Mouse (Mus musculus): ENCODE results near the gene Ppm1h. TPM values are rescaled to one million over a fixed set of nuclear protein-coding genes. Genes with fewer than 3 reads are reported as not detected.

Gene Ppm1h
- polyA plus RNA-seq, 1 experiment from 2014 or later: 3.6 TPM

- H3K9me3 ChIP-seq (ENCODE audit: control insufficient read depth, low read length): no peaks in the 10 kb centered on the region
- H3K4me1 ChIP-seq (replicated peaks; ENCODE audit: control insufficient read depth, insufficient read depth, low read length): peaks cover 10% of the 10 kb centered on the region
- H3K36me3 ChIP-seq (ENCODE audit: control insufficient read depth, insufficient read depth, low read length): no peaks in the 10 kb centered on the region
- H3K4me2 ChIP-seq (ENCODE audit: low read depth, low read length, severe bottlenecking): no peak overlapping the region
- DNase-seq (ENCODE audit: low spot score) (no peak), ATAC-seq (replicated peaks; ENCODE audit: low FRiP score) (no peak)
- H3K27ac ChIP-seq (ENCODE audit: low read depth, low read length): no peak overlapping the region
- no peak overlapping the region for H3K9ac ChIP-seq (ENCODE audit: low read length)
- WGBS: 70% methylated on average over 12 of the region's 12 CpGs
- H3K4me3 ChIP-seq (ENCODE audit: low read depth, low read length): no peak overlapping the region
- H3K27me3 ChIP-seq (ENCODE audit: control insufficient read depth, insufficient read depth, low read length): no peaks in the 10 kb centered on the region
Observed at GRCm38 (mm10) chr10:122715856-122716255, 37.3 kb downstream of the Ppm1h start.

GRCm38 (mm10) chr10:122716286-122716685, 37.7 kb downstream of the Ppm1h start:
- no peaks in the 10 kb centered on the region for H3K9me3 ChIP-seq (ENCODE audit: control insufficient read depth, low read length)
- no peak for DNase-seq (ENCODE audit: low spot score)
- H3K4me3 ChIP-seq (ENCODE audit: low read depth, low read length): no peak overlapping the region
- H3K4me1 ChIP-seq (replicated peaks; ENCODE audit: control insufficient read depth, insufficient read depth, low read length): peaks cover 10% of the 10 kb centered on the region
- no peak overlapping the region for H3K9ac ChIP-seq (ENCODE audit: low read length)
- no peaks in the 10 kb centered on the region for H3K36me3 ChIP-seq (ENCODE audit: control insufficient read depth, insufficient read depth, low read length)
- H3K4me2 ChIP-seq (ENCODE audit: low read depth, low read length, severe bottlenecking): no peak overlapping the region
- no peaks in the 10 kb centered on the region for H3K27me3 ChIP-seq (ENCODE audit: control insufficient read depth, insufficient read depth, low read length)
- WGBS: 48% methylated on average over 8 of the region's 8 CpGs
- H3K27ac ChIP-seq (ENCODE audit: low read depth, low read length): no peak overlapping the region
- ATAC-seq (replicated peaks; ENCODE audit: low FRiP score): no peak

GRCm38 (mm10) chr10:122716739-122717474, 38.3 kb downstream of the Ppm1h start:
- Histone ChIP-seq H3K4me2 (ENCODE audit: low read depth, low read length, severe bottlenecking) (no peak overlapping the region), H3K27ac (ENCODE audit: low read depth, low read length) (no peak overlapping the region), H3K4me1 (replicated peaks; ENCODE audit: control insufficient read depth, insufficient read depth, low read length) (peaks cover 7% of the 10 kb centered on the region; the same call in 1 of the 2 replicates), H3K4me3 (ENCODE audit: low read depth, low read length) (no peak overlapping the region), H3K36me3 (ENCODE audit: control insufficient read depth, insufficient read depth, low read length) (no peaks in the 10 kb centered on the region), H3K9me3 (ENCODE audit: control insufficient read depth, low read length) (no peaks in the 10 kb centered on the region), H3K9ac (ENCODE audit: low read length) (no peak overlapping the region), H3K27me3 (ENCODE audit: control insufficient read depth, insufficient read depth, low read length) (no peaks in the 10 kb centered on the region)
- DNase-seq (ENCODE audit: low spot score) (no peak), ATAC-seq (replicated peaks; ENCODE audit: low FRiP score) (peak; percentile 53)
- WGBS: 51% methylated on average over 14 of the region's 14 CpGs

- DNase-seq (ENCODE audit: low spot score) (peak; percentile 58), ATAC-seq (replicated peaks; ENCODE audit: low FRiP score) (peak; percentile 68)
- Histone ChIP-seq H3K36me3 (ENCODE audit: control insufficient read depth, insufficient read depth, low read length) (no peaks in the 10 kb centered on the region), H3K9me3 (ENCODE audit: control insufficient read depth, low read length) (no peaks in the 10 kb centered on the region), H3K4me2 (ENCODE audit: low read depth, low read length, severe bottlenecking) (peak overlapping the region; percentile 3; the same call in 1 of the 2 replicates), H3K27me3 (ENCODE audit: control insufficient read depth, insufficient read depth, low read length) (no peaks in the 10 kb centered on the region), H3K4me1 (replicated peaks; ENCODE audit: control insufficient read depth, insufficient read depth, low read length) (peaks cover 7% of the 10 kb centered on the region; the same call in 1 of the 2 replicates), H3K9ac (ENCODE audit: low read length) (no peak overlapping the region), H3K27ac (ENCODE audit: low read depth, low read length) (no peak overlapping the region), H3K4me3 (ENCODE audit: low read depth, low read length) (no peak overlapping the region)
- 52% methylated on average over 14 of the region's 14 CpGs for WGBS
Observed at GRCm38 (mm10) chr10:122717754-122718415, 39.3 kb downstream of the Ppm1h start.

GRCm38 (mm10) chr10:122718951-122719350, 40.4 kb downstream of the Ppm1h start:
- H3K4me3 ChIP-seq (ENCODE audit: low read depth, low read length): no peak overlapping the region
- peak; percentile 53 for DNase-seq (ENCODE audit: low spot score)
- H3K9me3 ChIP-seq (ENCODE audit: control insufficient read depth, low read length): no peaks in the 10 kb centered on the region
- no peak overlapping the region for H3K9ac ChIP-seq (ENCODE audit: low read length)
- no peaks in the 10 kb centered on the region for H3K36me3 ChIP-seq (ENCODE audit: control insufficient read depth, insufficient read depth, low read length)
- no peaks in the 10 kb centered on the region for H3K27me3 ChIP-seq (ENCODE audit: control insufficient read depth, insufficient read depth, low read length)
- H3K4me2 ChIP-seq (ENCODE audit: low read depth, low read length, severe bottlenecking): no peak overlapping the region
- no peak for ATAC-seq (replicated peaks; ENCODE audit: low FRiP score)
- 29% methylated on average over 6 of the region's 7 CpGs for WGBS
- H3K27ac ChIP-seq (ENCODE audit: low read depth, low read length): no peak overlapping the region
- H3K4me1 ChIP-seq (replicated peaks; ENCODE audit: control insufficient read depth, insufficient read depth, low read length): peaks cover 7% of the 10 kb centered on the region; the same call in 1 of the 2 replicates

GRCm38 (mm10) chr10:122722111-122722510, 43.5 kb downstream of the Ppm1h start:
- DNase-seq (ENCODE audit: low spot score) (no peak), ATAC-seq (replicated peaks; ENCODE audit: low FRiP score) (no peak)
- H3K9ac ChIP-seq (ENCODE audit: low read length): no peak overlapping the region
- H3K36me3 ChIP-seq (ENCODE audit: control insufficient read depth, insufficient read depth, low read length): no peaks in the 10 kb centered on the region
- H3K4me1 ChIP-seq (replicated peaks; ENCODE audit: control insufficient read depth, insufficient read depth, low read length): peaks cover 4% of the 10 kb centered on the region; the same call in 1 of the 2 replicates
- 80% methylated on average over 6 of the region's 6 CpGs for WGBS
- no peaks in the 10 kb centered on the region for H3K9me3 ChIP-seq (ENCODE audit: control insufficient read depth, low read length)
- no peak overlapping the region for H3K4me3 ChIP-seq (ENCODE audit: low read depth, low read length)
- H3K27me3 ChIP-seq (ENCODE audit: control insufficient read depth, insufficient read depth, low read length): no peaks in the 10 kb centered on the region
- no peak overlapping the region for H3K27ac ChIP-seq (ENCODE audit: low read depth, low read length)
- no peak overlapping the region for H3K4me2 ChIP-seq (ENCODE audit: low read depth, low read length, severe bottlenecking)

GRCm38 (mm10) chr10:122724692-122725091, 46.1 kb downstream of the Ppm1h start:
- 93% methylated on average over 4 of the region's 4 CpGs for WGBS
- DNase-seq (ENCODE audit: low spot score): no peak
- no peaks in the 10 kb centered on the region for H3K36me3 ChIP-seq (ENCODE audit: control insufficient read depth, insufficient read depth, low read length)
- H3K9ac ChIP-seq (ENCODE audit: low read length): no peak overlapping the region
- H3K27ac ChIP-seq (ENCODE audit: low read depth, low read length): no peak overlapping the region
- no peaks in the 10 kb centered on the region for H3K4me1 ChIP-seq (replicated peaks; ENCODE audit: control insufficient read depth, insufficient read depth, low read length)
- H3K4me2 ChIP-seq (ENCODE audit: low read depth, low read length, severe bottlenecking): no peak overlapping the region
- H3K9me3 ChIP-seq (ENCODE audit: control insufficient read depth, low read length): no peaks in the 10 kb centered on the region
- ATAC-seq (replicated peaks; ENCODE audit: low FRiP score): no peak
- H3K27me3 ChIP-seq (ENCODE audit: control insufficient read depth, insufficient read depth, low read length): no peaks in the 10 kb centered on the region
- no peak overlapping the region for H3K4me3 ChIP-seq (ENCODE audit: low read depth, low read length)

- Histone ChIP-seq H3K9ac (ENCODE audit: low read length) (no peak overlapping the region), H3K4me1 (replicated peaks; ENCODE audit: control insufficient read depth, insufficient read depth, low read length) (no peaks in the 10 kb centered on the region), H3K27me3 (ENCODE audit: control insufficient read depth, insufficient read depth, low read length) (no peaks in the 10 kb centered on the region), H3K36me3 (ENCODE audit: control insufficient read depth, insufficient read depth, low read length) (no peaks in the 10 kb centered on the region), H3K4me2 (ENCODE audit: low read depth, low read length, severe bottlenecking) (no peak overlapping the region), H3K27ac (ENCODE audit: low read depth, low read length) (no peak overlapping the region), H3K9me3 (ENCODE audit: control insufficient read depth, low read length) (no peaks in the 10 kb centered on the region), H3K4me3 (ENCODE audit: low read depth, low read length) (no peak overlapping the region)
- 82% methylated on average over 4 of the region's 4 CpGs for WGBS
- ATAC-seq (replicated peaks; ENCODE audit: low FRiP score) (no peak), DNase-seq (ENCODE audit: low spot score) (no peak)
Observed at GRCm38 (mm10) chr10:122727228-122727627, 48.7 kb downstream of the Ppm1h start.

All from forebrain, embryonic 11.5 days (tissue).